Mouse (Mus musculus) left cerebral cortex, adult 9 months (tissue): ENCODE data around the gene Lrg1.
"Not testable (repeated sequence)": the region's sequence is repeated elsewhere in the genome, so short reads cannot be mapped to it uniquely, and the experiment has no call there.

Source experiments
- DNase-seq, 2 experiments: peaks; one replicate each; pipeline ENCODE4 v3.0.0; 2022; ENCODE audit warnings: low spot score in 2 of 2

Gene Lrg1

GRCm38 (mm10) chr17:56108334-56109044 lies 13.3 kb downstream of the Lrg1 start:
- DNase-seq: peak; percentile 55 to 75

DNA sequence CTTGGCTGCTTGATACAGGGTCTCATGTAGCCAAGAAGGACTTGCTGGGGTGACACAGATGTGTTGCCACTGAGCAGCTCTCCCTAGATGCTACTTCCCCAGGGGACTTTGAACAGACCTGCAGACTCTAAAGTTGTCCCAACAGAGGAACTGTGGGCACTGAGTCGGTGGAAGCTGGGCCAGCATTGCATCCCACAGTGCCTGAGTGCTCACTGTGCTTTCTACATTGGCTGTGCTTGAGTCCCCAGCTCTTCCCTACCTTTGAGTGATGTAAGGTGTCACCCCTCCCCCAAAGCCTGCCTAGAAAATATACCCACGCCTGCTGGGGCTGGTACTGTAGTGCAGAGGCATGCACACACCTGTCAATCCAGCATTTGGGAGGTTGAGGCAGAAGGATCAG lies 14.1 kb downstream of the Lrg1 start:
- DNase-seq: no peak

- no peak for DNase-seq
These were observed 14.8 kb downstream of the Lrg1 start for GRCm38 (mm10) chr17:56106981-56107380.

GRCm38 (mm10) chr17:56106436-56106835 lies 15.4 kb downstream of the Lrg1 start:
- not testable (repeated sequence) for DNase-seq

DNA sequence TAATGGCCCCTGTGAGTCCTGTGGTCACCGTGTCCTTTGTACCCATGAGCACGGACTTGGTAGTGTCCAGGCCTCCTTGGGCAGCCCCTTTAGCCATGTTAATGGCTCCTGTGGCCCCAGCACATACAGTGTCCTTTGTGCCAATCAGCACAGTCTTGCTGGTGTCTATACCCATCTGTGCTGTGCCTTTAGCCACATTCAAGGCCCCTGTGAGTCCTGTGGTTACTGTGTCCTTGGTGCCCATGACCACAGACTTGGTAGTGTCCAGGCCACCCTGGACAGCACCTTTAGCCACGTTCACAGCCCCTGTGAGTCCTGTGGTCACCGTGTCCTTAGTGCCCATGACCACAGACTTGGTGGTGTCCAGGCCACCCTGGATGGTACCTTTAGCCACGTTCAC lies 17.0 kb downstream of the Lrg1 start:
- not testable (repeated sequence) for DNase-seq

GRCm38 (mm10) chr17:56103465-56104285 lies 18.1 kb downstream of the Lrg1 start:
- DNase-seq: no peak

DNA sequence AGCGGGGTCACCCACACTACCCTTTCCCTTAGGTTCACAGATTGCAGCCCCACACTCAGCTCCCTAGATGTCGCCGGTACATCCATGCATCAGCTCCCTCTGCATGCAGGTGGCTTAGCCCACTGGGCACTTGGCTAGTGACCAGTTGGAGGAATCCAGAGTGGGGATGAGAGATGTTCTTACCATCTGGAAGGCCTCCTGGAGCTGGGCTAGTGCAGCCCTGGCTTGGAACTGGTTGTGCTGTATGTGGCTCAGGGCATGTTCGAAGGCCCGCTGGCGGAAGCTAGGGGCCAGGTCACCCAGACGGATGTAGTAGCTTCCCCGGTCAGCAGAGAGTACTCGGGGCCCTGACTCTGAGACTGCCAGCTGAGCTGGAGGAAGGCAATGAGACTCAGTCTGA lies 18.9 kb downstream of the Lrg1 start:
- no peak for DNase-seq

DNA sequence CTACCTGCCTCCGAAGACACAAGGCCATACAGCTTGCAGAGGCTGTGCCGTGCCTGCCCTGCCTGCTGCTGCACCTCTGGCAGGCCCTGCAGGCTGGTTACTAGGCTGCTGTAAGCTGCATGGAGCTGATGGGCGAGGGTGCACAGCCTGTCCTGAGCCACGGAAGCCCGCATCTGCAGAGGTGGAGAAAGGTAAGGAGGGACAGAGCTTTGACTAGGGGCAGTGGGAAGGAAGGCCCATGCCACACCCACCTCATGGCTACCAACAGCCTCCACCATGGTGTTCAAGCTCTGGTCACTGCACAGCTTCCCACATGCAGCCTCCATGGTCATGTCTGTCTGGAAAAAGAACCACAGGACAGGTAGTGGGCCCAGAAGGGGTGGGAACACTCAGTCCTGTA lies 19.6 kb downstream of the Lrg1 start:
- no peak for DNase-seq

- no peak for DNase-seq
These were observed 21.0 kb downstream of the Lrg1 start for GRCm38 (mm10) chr17:56100811-56101210.

DNA sequence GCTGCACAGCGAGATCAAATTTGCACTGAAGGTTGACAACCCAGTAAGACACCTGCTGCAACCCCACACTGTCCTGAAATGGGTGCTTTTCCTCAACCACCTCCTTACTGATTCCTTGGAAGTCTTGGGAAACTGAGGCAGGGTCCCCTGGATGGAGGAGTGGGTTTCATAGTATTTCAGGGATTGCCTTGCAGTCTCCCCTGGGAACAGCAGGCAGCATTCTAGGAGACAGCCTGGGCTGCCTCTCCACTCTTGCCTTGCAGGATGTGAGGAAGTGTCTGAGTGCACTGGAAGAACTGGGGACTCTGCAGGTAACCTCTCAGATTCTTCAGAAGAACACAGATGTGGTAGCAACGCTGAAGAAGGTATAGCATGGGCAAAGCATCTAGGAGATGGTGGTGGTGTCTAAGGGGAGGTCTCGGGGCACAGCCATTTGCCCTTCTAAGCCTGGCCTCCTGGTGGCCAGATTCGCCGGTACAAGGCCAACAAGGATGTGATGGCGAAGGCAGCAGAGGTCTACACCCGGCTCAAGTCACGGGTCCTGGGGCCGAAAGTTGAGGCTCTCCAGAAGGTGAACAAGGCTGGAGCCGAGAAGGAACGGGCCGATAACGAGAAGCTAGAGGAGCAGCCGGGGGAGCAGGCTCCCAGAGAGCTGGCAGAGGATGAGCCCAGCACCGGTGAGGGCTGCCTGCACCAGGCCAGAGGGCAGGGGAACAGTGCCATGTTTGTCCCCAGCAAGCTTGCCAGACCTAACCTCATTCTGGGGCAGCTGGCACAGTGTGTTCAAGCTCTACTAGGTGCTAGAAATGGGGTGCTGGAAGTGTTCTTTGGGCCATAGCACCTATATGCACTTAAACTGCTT lies 22.9 kb downstream of the Lrg1 start:
- DNase-seq: no peak

DNA sequence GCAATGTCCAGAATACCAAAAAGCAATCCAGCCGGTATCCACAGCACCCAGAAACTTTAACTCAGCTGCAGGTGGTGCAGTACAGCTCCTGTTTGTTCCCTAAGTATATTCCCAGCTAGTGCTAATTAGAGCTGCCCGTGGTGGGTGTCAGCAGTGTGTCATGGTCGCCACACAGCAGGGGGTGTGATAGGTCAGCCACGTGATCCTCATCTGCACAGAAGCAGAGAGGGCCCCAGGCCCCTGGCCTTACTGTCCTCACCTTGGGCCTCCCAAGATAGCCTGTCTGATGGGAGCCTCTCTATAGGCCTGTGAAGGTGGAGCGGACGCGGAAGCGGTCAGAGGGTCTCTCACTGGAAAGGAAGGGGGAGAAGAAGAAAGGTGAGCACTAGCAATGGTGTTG lies 23.6 kb downstream of the Lrg1 start:
- no peak for DNase-seq

DNA sequence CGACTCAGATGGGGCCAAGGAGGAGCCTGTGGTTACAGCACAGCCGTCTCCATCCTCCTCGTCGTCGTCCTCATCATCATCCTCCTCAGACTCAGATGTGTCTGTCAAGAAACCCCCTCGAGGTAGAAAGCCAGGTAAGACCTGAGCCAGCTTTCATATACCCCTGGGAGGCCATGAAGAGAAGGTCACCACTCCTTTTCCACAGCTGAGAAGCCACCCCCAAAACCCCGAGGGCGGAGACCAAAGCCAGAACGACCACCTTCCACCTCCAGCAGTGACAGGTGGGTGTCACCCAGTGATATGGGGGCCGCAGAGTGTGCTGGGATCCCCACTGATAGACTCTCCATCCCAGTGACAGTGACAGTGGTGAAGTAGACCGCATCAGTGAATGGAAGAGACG lies 24.9 kb downstream of the Lrg1 start:
- DNase-seq: no peak

DNA sequence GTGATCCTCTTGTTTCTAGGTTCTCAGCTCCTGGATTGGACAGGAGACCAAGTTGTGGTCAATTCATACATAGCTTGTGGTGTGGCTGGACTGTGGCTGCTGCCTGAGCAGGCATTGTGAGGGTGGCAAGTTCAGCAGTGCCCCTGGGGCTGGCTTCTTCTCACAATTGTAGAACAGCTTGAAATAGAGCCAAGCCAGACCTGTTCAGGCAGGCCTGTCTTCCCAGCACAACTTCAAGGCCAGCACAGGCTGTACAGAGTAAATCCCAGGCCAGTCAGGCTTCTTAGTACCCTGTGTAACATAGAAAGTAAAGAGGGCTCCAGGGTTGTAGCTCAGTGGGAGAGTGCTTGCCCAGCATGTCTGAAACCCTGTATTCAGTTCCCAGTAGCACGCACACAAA lies 29.0 kb downstream of the Lrg1 start:
- DNase-seq: no peak

- no peak for DNase-seq
These were observed 29.5 kb downstream of the Lrg1 start for GRCm38 (mm10) chr17:56092312-56092711.

DNA sequence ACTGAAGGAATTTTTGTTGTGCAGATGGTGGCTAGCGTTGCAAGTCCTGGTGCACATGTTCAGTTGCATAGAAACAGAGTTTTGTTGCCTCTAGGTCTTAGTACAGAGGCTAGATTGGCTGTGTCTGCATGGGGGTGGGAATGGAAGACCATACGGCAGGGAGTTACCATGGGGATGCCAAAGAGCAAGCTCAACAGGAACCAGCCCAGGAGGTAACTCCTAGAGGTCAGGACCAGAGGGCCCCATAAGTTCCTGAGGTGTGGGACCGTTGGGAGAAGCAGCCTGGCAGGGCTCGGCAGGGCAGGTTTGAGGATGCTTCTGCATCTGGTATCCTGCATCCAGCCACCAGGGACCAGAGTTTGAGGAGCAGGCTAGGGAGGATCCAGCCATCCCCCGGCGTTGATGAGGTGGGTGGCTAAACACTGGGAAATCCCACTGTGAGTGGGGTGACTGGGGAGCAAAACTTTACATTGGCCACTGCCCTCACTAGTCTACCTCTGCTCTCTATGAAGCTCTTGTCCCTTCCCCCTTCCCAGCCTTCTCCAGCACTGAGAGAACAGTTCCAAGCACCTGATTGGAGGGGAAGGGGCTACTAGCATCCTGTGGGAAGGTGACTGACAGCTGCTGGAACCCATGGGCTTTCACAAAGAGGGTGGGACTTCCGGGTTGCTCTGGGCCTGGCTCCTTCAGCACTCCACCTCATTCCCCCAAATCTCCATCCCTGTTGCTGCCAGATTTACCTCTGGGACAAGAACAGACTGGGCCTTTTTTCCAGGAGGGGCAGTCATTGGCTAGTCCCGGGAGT lies 40.8 kb downstream of the Lrg1 start:
- DNase-seq: peak in 1 of 2 experiments; percentile 55

GRCm38 (mm10) chr17:56079921-56080320 lies 41.9 kb downstream of the Lrg1 start:
- no peak for DNase-seq

- DNase-seq: peak; percentile 100
These were observed 42.7 kb downstream of the Lrg1 start, which contains the start of gene Hdgfl2 for GRCm38 (mm10) chr17:56078880-56079795. Hdgfl2 (plus strand) TSS chr17:56079634.

DNA sequence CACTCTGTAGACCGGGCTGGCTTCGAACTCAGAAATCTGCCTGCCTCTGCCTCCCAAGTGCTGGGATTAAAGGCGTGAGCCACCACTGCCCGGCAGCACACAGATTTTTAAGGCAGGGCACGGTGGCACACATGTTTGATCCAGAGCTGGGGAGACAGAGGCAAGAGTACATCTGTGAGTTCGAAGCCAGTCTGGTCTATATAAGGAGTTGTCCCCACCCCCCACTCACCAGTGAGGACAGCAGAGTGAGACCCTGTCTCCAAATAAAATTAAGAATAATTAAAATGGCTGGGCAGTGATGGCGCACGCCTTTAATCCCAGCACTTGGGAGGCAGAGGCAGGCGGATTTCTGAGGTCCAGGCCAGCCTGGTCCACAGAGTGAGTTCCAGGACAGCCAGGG lies 43.4 kb downstream of the Lrg1 start:
- not testable (repeated sequence) for DNase-seq

DNA sequence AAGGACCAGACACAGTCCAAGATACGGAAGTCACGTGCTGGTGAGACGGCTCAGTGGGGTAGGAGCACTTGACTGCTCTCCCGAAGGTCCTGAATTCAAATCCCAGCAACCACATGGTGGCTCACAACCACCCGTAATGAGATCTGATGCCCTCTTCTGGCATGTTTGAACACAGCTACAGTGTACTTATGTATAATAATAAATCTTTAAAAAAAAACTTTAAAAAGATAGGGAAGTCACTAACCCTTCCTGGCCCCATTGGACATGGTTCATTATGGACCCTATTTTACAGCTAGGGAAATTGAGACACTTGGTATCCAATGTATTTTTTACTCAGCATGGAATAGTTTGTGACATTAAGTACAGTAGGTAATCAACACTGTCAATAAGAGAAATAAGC lies 44.3 kb downstream of the Lrg1 start:
- no peak for DNase-seq

- DNase-seq: peak; percentile 93 to 97
These were observed 47.0 kb downstream of the Lrg1 start, which contains the start of gene Ubxn6 for GRCm38 (mm10) chr17:56074827-56075208. Ubxn6 (minus strand) TSS chr17:56075028.
